Mouse (Mus musculus): ENCODE measurements around the gene Mdga1. TPM values are rescaled to one million over a fixed set of nuclear protein-coding genes. Genes with fewer than 3 reads are reported as not detected.

The Mdga1 gene
- polyA plus RNA-seq, 1 experiment, result 2.5 TPM

DNA sequence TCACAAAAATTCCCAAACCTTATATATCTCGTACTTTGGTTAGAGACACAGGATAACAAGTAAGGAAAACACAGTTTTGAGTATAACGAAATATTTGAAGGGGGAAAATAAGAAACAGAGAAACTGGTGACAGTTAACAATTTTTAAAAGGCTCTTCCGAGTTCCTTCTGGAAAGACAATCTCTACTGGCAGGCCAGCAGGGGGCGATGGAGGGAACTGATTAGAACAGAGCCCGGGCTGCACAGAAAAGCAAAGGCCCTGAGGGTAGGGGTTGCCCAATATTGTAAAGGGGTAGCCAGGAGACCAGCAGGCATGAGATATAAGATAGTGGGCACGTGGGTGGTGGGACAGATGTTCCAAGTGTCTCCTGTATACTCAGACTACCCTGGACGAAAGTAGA is 173.8 kb downstream of the Mdga1 start:
- Histone ChIP-seq H3K36me3 (ENCODE audit: control insufficient read depth, insufficient read depth) (no peaks in the 10 kb centered on the region), H3K27me3 (ENCODE audit: control insufficient read depth, insufficient read depth, insufficient read length) (peaks cover 25% of the 10 kb centered on the region), H3ac (ENCODE audit: control insufficient read depth, insufficient read length) (no peak overlapping the region), H3K4me2 (ENCODE audit: low read depth) (no peak overlapping the region), H3K4me3 (no peak overlapping the region), H3K79me2 (ENCODE audit: control insufficient read depth, insufficient read depth) (no peaks in the 10 kb centered on the region)
- TF ChIP-seq MAX (IDR thresholded peaks at IDR 0.05; ENCODE audit: low read depth) (no peak), MYOG (IDR thresholded peaks at IDR 0.05; ENCODE audit: control insufficient read depth in 1 of 3, insufficient read depth in 1 of 3, insufficient read length in 2 of 3, low read depth in 2 of 3) (no peak), TCF3 (IDR thresholded peaks at IDR 0.05; ENCODE audit: insufficient read length, low read depth) (no peak), USF1 (IDR thresholded peaks at IDR 0.05; ENCODE audit: low read depth) (no peak), POLR2A (IDR thresholded peaks at IDR 0.05; ENCODE audit: insufficient read length, low read depth) (no peak), MYOD1 (IDR thresholded peaks at IDR 0.05; ENCODE audit: control insufficient read depth in 1 of 3, insufficient read length in 2 of 3, low read depth in 2 of 3) (no peak), REST (IDR thresholded peaks at IDR 0.05; ENCODE audit: insufficient read depth, insufficient read length) (no peak), E2F4 (IDR thresholded peaks at IDR 0.05; ENCODE audit: insufficient read depth) (no peak), CEBPB (IDR thresholded peaks at IDR 0.05; ENCODE audit: insufficient read depth, poor library complexity, severe bottlenecking) (no peak), POLR2AphosphoS2 (IDR thresholded peaks at IDR 0.05; ENCODE audit: insufficient read length, low read depth) (no peak), TCF12 (IDR thresholded peaks at IDR 0.05; ENCODE audit: insufficient read depth, poor library complexity, severe bottlenecking) (no peak), SRF (IDR thresholded peaks at IDR 0.05; ENCODE audit: control insufficient read depth, insufficient read length, low read depth) (no peak)

DNA sequence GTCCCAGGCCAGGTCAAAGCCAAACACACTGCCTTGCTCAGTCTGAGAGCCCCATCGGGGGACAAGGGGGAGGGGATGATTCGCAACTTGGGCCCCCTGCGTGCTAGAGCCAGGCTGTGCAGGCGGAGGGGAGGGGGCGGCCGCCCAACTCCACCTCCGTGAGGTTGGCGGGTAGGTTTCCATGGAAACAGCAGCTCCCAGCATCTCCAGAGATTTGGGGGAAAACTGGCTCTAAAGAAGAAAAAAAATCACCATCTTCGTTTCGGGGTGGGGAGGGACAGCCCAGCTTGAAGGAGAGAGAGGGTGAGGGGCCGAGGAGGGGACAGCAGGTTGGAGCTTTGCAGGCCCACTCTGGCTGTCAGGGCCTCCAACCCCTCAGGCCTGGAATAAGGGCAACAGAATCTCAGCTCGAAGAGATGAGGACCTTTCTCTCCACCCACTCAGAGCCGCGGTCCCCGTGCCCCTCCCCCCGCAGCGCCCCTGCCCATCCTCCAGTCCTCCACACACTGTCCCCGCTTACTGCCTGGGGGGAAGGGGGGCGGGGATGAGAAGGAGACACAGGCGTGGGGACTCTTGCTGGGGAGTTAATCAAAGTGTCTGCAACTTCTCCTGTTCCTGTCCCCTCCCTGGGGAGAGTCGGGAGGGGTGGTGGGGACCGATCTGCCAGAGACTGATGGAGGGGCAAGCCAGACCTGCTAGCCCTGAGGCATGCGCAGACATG is 174.7 kb downstream of the Mdga1 start:
- H3K4me2 ChIP-seq (ENCODE audit: low read depth), result no peak overlapping the region
- no peaks in the 10 kb centered on the region for H3K79me2 ChIP-seq (ENCODE audit: control insufficient read depth, insufficient read depth)
- TF ChIP-seq TCF3 (IDR thresholded peaks at IDR 0.05; ENCODE audit: insufficient read length, low read depth), result no peak
- no peak for TF ChIP-seq USF1 (IDR thresholded peaks at IDR 0.05; ENCODE audit: low read depth)
- no peak for TF ChIP-seq CEBPB (IDR thresholded peaks at IDR 0.05; ENCODE audit: insufficient read depth, poor library complexity, severe bottlenecking)
- TF ChIP-seq MYOD1 (IDR thresholded peaks at IDR 0.05; ENCODE audit: control insufficient read depth in 1 of 3, insufficient read length in 2 of 3, low read depth in 2 of 3), result no peak
- no peak for TF ChIP-seq MYOG (IDR thresholded peaks at IDR 0.05; ENCODE audit: control insufficient read depth in 1 of 3, insufficient read depth in 1 of 3, insufficient read length in 2 of 3, low read depth in 2 of 3)
- no peak for TF ChIP-seq POLR2AphosphoS2 (IDR thresholded peaks at IDR 0.05; ENCODE audit: insufficient read length, low read depth)
- no peak for TF ChIP-seq SRF (IDR thresholded peaks at IDR 0.05; ENCODE audit: control insufficient read depth, insufficient read length, low read depth)
- no peak for TF ChIP-seq REST (IDR thresholded peaks at IDR 0.05; ENCODE audit: insufficient read depth, insufficient read length)
- no peak for TF ChIP-seq TCF12 (IDR thresholded peaks at IDR 0.05; ENCODE audit: insufficient read depth, poor library complexity, severe bottlenecking)
- TF ChIP-seq E2F4 (IDR thresholded peaks at IDR 0.05; ENCODE audit: insufficient read depth), result no peak
- no peak for TF ChIP-seq MAX (IDR thresholded peaks at IDR 0.05; ENCODE audit: low read depth)
- TF ChIP-seq POLR2A (IDR thresholded peaks at IDR 0.05; ENCODE audit: insufficient read length, low read depth), result no peak
- H3K27me3 ChIP-seq (ENCODE audit: control insufficient read depth, insufficient read depth, insufficient read length), result peaks cover 25% of the 10 kb centered on the region
- H3ac ChIP-seq (ENCODE audit: control insufficient read depth, insufficient read length), result no peak overlapping the region
- no peaks in the 10 kb centered on the region for H3K36me3 ChIP-seq (ENCODE audit: control insufficient read depth, insufficient read depth)
- no peak overlapping the region for H3K4me3 ChIP-seq

DNA sequence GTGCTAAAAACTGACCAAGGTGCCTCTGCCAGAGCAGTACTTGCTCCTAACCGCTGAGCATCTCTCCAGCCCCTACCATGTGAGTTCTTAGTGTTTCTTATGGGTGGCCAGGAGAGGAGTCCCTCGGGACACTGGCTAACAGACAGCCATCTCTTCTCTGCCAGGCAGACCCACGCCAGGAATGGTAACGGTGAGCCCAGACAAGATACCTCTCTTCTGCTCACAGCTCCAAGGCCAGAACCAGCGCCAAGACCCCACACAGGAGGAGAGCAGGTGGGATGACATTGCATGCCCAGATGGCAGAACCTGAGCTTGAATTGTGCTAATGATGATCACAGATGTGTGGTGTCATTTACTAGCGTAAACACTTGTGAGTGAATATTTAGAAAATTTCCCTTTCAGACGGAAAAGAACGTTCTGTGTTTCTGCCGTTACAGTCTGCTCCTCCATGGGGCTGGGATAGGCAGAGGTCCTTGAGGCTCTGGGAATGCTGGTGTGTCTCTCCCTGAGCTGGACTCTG is 178.3 kb downstream of the Mdga1 start:
- TF ChIP-seq POLR2AphosphoS2 (IDR thresholded peaks at IDR 0.05; ENCODE audit: insufficient read length, low read depth), result no peak
- TF ChIP-seq MYOG (IDR thresholded peaks at IDR 0.05; ENCODE audit: control insufficient read depth in 1 of 3, insufficient read depth in 1 of 3, insufficient read length in 2 of 3, low read depth in 2 of 3), result no peak
- TF ChIP-seq USF1 (IDR thresholded peaks at IDR 0.05; ENCODE audit: low read depth), result no peak
- no peak for TF ChIP-seq SRF (IDR thresholded peaks at IDR 0.05; ENCODE audit: control insufficient read depth, insufficient read length, low read depth)
- no peak for TF ChIP-seq MAX (IDR thresholded peaks at IDR 0.05; ENCODE audit: low read depth)
- no peak for TF ChIP-seq TCF3 (IDR thresholded peaks at IDR 0.05; ENCODE audit: insufficient read length, low read depth)
- TF ChIP-seq E2F4 (IDR thresholded peaks at IDR 0.05; ENCODE audit: insufficient read depth), result no peak
- TF ChIP-seq MYOD1 (IDR thresholded peaks at IDR 0.05; ENCODE audit: control insufficient read depth in 1 of 3, insufficient read length in 2 of 3, low read depth in 2 of 3), result no peak
- TF ChIP-seq REST (IDR thresholded peaks at IDR 0.05; ENCODE audit: insufficient read depth, insufficient read length), result no peak
- no peak for TF ChIP-seq POLR2A (IDR thresholded peaks at IDR 0.05; ENCODE audit: insufficient read length, low read depth)
- TF ChIP-seq TCF12 (IDR thresholded peaks at IDR 0.05; ENCODE audit: insufficient read depth, poor library complexity, severe bottlenecking), result no peak
- no peak for TF ChIP-seq CEBPB (IDR thresholded peaks at IDR 0.05; ENCODE audit: insufficient read depth, poor library complexity, severe bottlenecking)
- Histone ChIP-seq H3K79me2 (ENCODE audit: control insufficient read depth, insufficient read depth) (no peaks in the 10 kb centered on the region), H3K4me2 (ENCODE audit: low read depth) (no peak overlapping the region), H3K27me3 (ENCODE audit: control insufficient read depth, insufficient read depth, insufficient read length) (peaks cover 17% of the 10 kb centered on the region), H3ac (ENCODE audit: control insufficient read depth, insufficient read length) (no peak overlapping the region), H3K4me3 (no peak overlapping the region), H3K36me3 (ENCODE audit: control insufficient read depth, insufficient read depth) (no peaks in the 10 kb centered on the region)

DNA sequence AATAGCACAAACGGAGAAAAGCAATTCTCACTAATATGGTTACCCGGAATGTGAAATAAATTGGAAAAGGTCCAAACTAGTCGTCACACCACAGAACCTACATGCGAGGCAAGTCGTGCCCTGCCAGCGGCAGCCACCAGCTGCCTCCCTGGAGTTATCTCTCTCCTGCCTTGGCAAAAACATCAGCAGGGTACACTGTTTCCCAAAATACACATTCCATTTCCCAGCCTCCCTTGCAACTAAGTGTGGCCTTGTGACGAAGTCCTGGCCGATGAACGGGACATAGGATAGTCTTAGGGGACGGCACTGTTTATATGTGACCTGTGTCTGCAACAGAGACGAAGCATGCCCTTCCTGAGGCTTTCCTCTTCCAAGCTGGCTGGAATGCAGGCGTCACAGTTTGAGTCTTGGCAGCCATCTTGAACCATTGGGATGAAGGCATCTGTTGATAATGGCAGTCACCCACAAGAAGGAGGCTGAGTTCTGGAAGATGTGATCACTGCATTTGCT is 179.6 kb downstream of the Mdga1 start:
- TF ChIP-seq MAX (IDR thresholded peaks at IDR 0.05; ENCODE audit: low read depth) (no peak), SRF (IDR thresholded peaks at IDR 0.05; ENCODE audit: control insufficient read depth, insufficient read length, low read depth) (no peak), REST (IDR thresholded peaks at IDR 0.05; ENCODE audit: insufficient read depth, insufficient read length) (no peak), CEBPB (IDR thresholded peaks at IDR 0.05; ENCODE audit: insufficient read depth, poor library complexity, severe bottlenecking) (no peak), TCF3 (IDR thresholded peaks at IDR 0.05; ENCODE audit: insufficient read length, low read depth) (no peak), TCF12 (IDR thresholded peaks at IDR 0.05; ENCODE audit: insufficient read depth, poor library complexity, severe bottlenecking) (no peak), POLR2AphosphoS2 (IDR thresholded peaks at IDR 0.05; ENCODE audit: insufficient read length, low read depth) (no peak), E2F4 (IDR thresholded peaks at IDR 0.05; ENCODE audit: insufficient read depth) (no peak), MYOD1 (IDR thresholded peaks at IDR 0.05; ENCODE audit: control insufficient read depth in 1 of 3, insufficient read length in 2 of 3, low read depth in 2 of 3) (no peak), POLR2A (IDR thresholded peaks at IDR 0.05; ENCODE audit: insufficient read length, low read depth) (no peak), USF1 (IDR thresholded peaks at IDR 0.05; ENCODE audit: low read depth) (no peak), MYOG (IDR thresholded peaks at IDR 0.05; ENCODE audit: control insufficient read depth in 1 of 3, insufficient read depth in 1 of 3, insufficient read length in 2 of 3, low read depth in 2 of 3) (no peak)
- H3K4me3 ChIP-seq, result no peak overlapping the region
- H3K79me2 ChIP-seq (ENCODE audit: control insufficient read depth, insufficient read depth), result no peaks in the 10 kb centered on the region
- H3ac ChIP-seq (ENCODE audit: control insufficient read depth, insufficient read length), result no peak overlapping the region
- no peak overlapping the region for H3K4me2 ChIP-seq (ENCODE audit: low read depth)
- H3K27me3 ChIP-seq (ENCODE audit: control insufficient read depth, insufficient read depth, insufficient read length), result peaks cover 14% of the 10 kb centered on the region
- H3K36me3 ChIP-seq (ENCODE audit: control insufficient read depth, insufficient read depth), result no peaks in the 10 kb centered on the region
